Mouse (Mus musculus): ENCODE measurements around the gene Fancf. TPM values are rescaled to one million over a fixed set of nuclear protein-coding genes. Genes with fewer than 3 reads are reported as not detected.

Gene Fancf
- total and polyA plus RNA-seq, 3 experiments, result 3.7 to 6.2 (median 3.8) TPM

DNA sequence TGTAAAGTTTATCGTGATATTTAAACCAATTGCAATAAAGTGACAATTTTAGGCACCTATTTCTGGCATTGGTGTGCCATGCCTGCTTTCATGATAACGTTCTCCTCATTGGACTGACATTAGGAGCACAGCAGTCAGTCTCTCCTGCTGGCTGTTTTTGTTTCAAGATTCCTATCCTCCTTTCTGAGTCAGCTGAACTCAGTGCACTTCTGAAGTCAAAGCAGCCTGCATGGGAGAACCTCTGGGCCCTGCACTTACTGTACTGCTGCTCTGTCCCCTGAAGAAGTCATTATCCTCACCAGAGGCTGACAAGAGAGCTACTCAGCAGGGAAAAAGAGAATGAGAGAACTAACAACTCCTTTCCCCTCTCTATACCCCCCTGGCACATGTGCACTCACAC lies 32.9 kb upstream of the Fancf start:
- dilution Hi-C loops (cut with MboI; ENCODE audit: extremely low pct_ligation_motif_present, extremely low pct_unique_long_range_greater_than_20kb, low sequenced_read_pairs), result no loop called here
- Histone ChIP-seq H3K79me2 (replicated peaks; ENCODE audit: control insufficient read depth, extremely low read depth, insufficient read depth, poor library complexity, severe bottlenecking) (no peaks in the 10 kb centered on the region), H3K27ac (ENCODE audit: insufficient read depth, low read depth) (no peak overlapping the region), H3K27me3 (replicated peaks) (no peaks in the 10 kb centered on the region), H3K9me3 (replicated peaks; ENCODE audit: low read length) (peaks cover 6% of the 10 kb centered on the region), H3K4me2 (ENCODE audit: insufficient read depth, low read depth, poor library complexity, severe bottlenecking) (no peak overlapping the region), H3K36me3 (replicated peaks in 1 of 2; ENCODE audit: control insufficient read depth in 1 of 2, insufficient read depth in 1 of 2, low read length in 1 of 2) (no peaks in the 10 kb centered on the region), H3K4me3 (replicated peaks in 1 of 3; ENCODE audit: low read depth in 2 of 3, low read length in 2 of 3, poor library complexity in 1 of 3) (no peak overlapping the region), H3K4me1 (ENCODE audit: control insufficient read depth in 1 of 2, insufficient read depth in 2 of 2) (peaks cover 0 to 8% of the 10 kb centered on the region in 2 experiments; a peak in 1 of 4 replicates), H3K9ac (ENCODE audit: insufficient read depth, low read depth) (no peak overlapping the region)
- TF ChIP-seq ETS1 (conservative IDR thresholded peaks at IDR 0.05; ENCODE audit: low read depth, low read length), result no peak
- DNase-seq (ENCODE audit: extremely low read depth), result no peak
- in situ Hi-C loops (cut with MboI; ENCODE audit: low pct_ligation_motif_present, low pct_unique_long_range_greater_than_20kb, low sequenced_read_pairs), result no loop called here

DNA sequence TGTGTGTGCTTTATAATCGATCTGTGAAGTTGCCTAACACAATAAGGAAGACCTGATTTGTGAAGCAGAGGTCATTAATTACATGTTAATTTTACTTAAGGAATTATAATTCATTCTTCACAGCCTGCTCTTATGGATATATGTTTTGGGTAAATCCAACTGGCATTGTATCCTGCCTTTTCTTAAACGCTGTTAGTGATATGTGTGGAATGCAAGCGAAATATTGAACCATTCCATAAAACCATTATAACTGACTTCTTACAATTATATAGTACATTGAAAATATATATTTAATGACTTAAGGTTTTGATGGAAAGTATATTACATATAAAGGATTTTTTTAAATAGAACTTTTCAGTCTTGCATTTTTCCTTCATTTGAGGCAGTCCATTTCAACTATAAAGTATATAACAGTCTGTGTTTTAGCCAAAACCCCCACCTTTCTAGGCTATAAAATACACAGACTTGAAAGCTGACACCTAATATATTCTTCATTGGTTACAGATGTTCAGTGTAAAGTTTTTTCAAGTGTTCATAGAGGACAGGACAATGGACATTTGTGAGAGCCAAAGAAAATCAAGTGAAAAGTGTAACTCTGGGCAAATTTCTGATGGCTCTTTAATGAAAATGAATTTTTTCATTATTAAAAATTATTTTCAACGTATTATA lies 32.2 kb upstream of the Fancf start:
- dilution Hi-C loops (cut with MboI; ENCODE audit: extremely low pct_ligation_motif_present, extremely low pct_unique_long_range_greater_than_20kb, low sequenced_read_pairs) (no loop called here), in situ Hi-C loops (cut with MboI; ENCODE audit: low pct_ligation_motif_present, low pct_unique_long_range_greater_than_20kb, low sequenced_read_pairs) (no loop called here)
- Histone ChIP-seq H3K9ac (ENCODE audit: insufficient read depth, low read depth) (no peak overlapping the region), H3K4me2 (ENCODE audit: insufficient read depth, low read depth, poor library complexity, severe bottlenecking) (no peak overlapping the region), H3K27me3 (replicated peaks) (no peaks in the 10 kb centered on the region), H3K36me3 (replicated peaks in 1 of 2; ENCODE audit: control insufficient read depth in 1 of 2, insufficient read depth in 1 of 2, low read length in 1 of 2) (no peaks in the 10 kb centered on the region), H3K4me1 (ENCODE audit: control insufficient read depth in 1 of 2, insufficient read depth in 2 of 2) (peaks cover 0 to 8% of the 10 kb centered on the region in 2 experiments; a peak in 1 of 4 replicates), H3K4me3 (replicated peaks in 1 of 3; ENCODE audit: low read depth in 2 of 3, low read length in 2 of 3, poor library complexity in 1 of 3) (no peak overlapping the region), H3K27ac (ENCODE audit: insufficient read depth, low read depth) (no peak overlapping the region), H3K9me3 (replicated peaks; ENCODE audit: low read length) (peaks cover 6% of the 10 kb centered on the region), H3K79me2 (replicated peaks; ENCODE audit: control insufficient read depth, extremely low read depth, insufficient read depth, poor library complexity, severe bottlenecking) (no peaks in the 10 kb centered on the region)
- DNase-seq (ENCODE audit: extremely low read depth), result no peak
- TF ChIP-seq ZMIZ1 (IDR thresholded peaks at IDR 0.05; ENCODE audit: low read depth, low read length) (no peak), MXI1 (IDR thresholded peaks at IDR 0.05; ENCODE audit: low read depth, low read length) (no peak), HCFC1 (IDR thresholded peaks at IDR 0.05; ENCODE audit: low read depth, low read length) (no peak), ETS1 (conservative IDR thresholded peaks at IDR 0.05; ENCODE audit: low read depth, low read length) (no peak), ZNF384 (IDR thresholded peaks at IDR 0.05; ENCODE audit: low read depth, low read length) (no peak)

DNA sequence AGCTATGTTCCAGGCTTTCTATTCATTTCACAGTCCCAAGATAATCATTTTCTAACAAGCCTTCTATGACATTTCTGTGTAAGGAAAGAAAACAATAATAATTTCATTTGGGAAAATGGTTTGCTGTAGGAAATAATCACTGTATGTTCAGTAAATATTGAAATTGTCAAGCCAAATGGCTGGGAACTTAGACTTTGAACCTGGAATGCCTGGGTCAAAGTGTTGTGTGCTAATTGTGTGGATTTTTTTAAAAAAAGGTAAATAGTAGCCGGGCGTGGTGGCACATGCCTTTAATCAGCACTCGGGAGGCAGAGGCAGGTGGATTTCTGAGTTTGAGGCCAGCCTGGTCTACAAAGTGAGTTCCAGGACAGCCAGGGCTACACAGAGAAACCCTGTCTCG lies 30.9 kb upstream of the Fancf start:
- in situ Hi-C loops (cut with MboI; ENCODE audit: low pct_ligation_motif_present, low pct_unique_long_range_greater_than_20kb, low sequenced_read_pairs) (no loop called here), dilution Hi-C loops (cut with MboI; ENCODE audit: extremely low pct_ligation_motif_present, extremely low pct_unique_long_range_greater_than_20kb, low sequenced_read_pairs) (no loop called here)
- Histone ChIP-seq H3K4me3 (replicated peaks in 1 of 3; ENCODE audit: low read depth in 2 of 3, low read length in 2 of 3, poor library complexity in 1 of 3) (no peak overlapping the region), H3K4me2 (ENCODE audit: insufficient read depth, low read depth, poor library complexity, severe bottlenecking) (no peak overlapping the region), H3K27ac (ENCODE audit: insufficient read depth, low read depth) (no peak overlapping the region), H3K27me3 (replicated peaks) (no peaks in the 10 kb centered on the region), H3K4me1 (ENCODE audit: control insufficient read depth in 1 of 2, insufficient read depth in 2 of 2) (peaks cover 0 to 8% of the 10 kb centered on the region in 2 experiments; a peak in 1 of 4 replicates), H3K36me3 (replicated peaks in 1 of 2; ENCODE audit: control insufficient read depth in 1 of 2, insufficient read depth in 1 of 2, low read length in 1 of 2) (no peaks in the 10 kb centered on the region), H3K79me2 (replicated peaks; ENCODE audit: control insufficient read depth, extremely low read depth, insufficient read depth, poor library complexity, severe bottlenecking) (no peaks in the 10 kb centered on the region), H3K9me3 (replicated peaks; ENCODE audit: low read length) (peaks cover 3% of the 10 kb centered on the region), H3K9ac (ENCODE audit: insufficient read depth, low read depth) (no peak overlapping the region)
- DNase-seq (ENCODE audit: extremely low read depth), result no peak
- TF ChIP-seq RAD21 (IDR thresholded peaks at IDR 0.05; ENCODE audit: low read depth, low read length) (no peak), MYC (IDR thresholded peaks at IDR 0.05; ENCODE audit: low read depth, low read length) (no peak), HCFC1 (IDR thresholded peaks at IDR 0.05; ENCODE audit: low read depth, low read length) (no peak), NELFE (IDR thresholded peaks at IDR 0.05; ENCODE audit: low read depth, low read length) (no peak), RCOR1 (conservative IDR thresholded peaks at IDR 0.05; ENCODE audit: low read depth, low read length) (no peak), MAX (IDR thresholded peaks at IDR 0.05; ENCODE audit: low read length) (no peak), MXI1 (IDR thresholded peaks at IDR 0.05; ENCODE audit: low read depth, low read length) (no peak), NRF1 (IDR thresholded peaks at IDR 0.05; ENCODE audit: low read depth, low read length) (no peak), POLR2AphosphoS2 (IDR thresholded peaks at IDR 0.05; ENCODE audit: low read depth, low read length) (no peak), USF1 (IDR thresholded peaks at IDR 0.05; ENCODE audit: low read depth, low read length) (no peak), JUND (conservative IDR thresholded peaks at IDR 0.05; ENCODE audit: low read depth, low read length) (no peak), UBTF (IDR thresholded peaks at IDR 0.05; ENCODE audit: low read depth, low read length) (no peak), MEF2A (IDR thresholded peaks at IDR 0.05; ENCODE audit: borderline replicate concordance, low read depth, low read length) (no peak), JUN (IDR thresholded peaks at IDR 0.05; ENCODE audit: insufficient read depth, low read depth, low read length) (no peak), E2F4 (IDR thresholded peaks at IDR 0.05; ENCODE audit: insufficient replicate concordance, low read depth, low read length) (no peak), EP300 (IDR thresholded peaks at IDR 0.05; ENCODE audit: low read length) (no peak), GABPA (IDR thresholded peaks at IDR 0.05; ENCODE audit: insufficient replicate concordance, low read depth, low read length) (no peak), PAX5 (IDR thresholded peaks at IDR 0.05; ENCODE audit: low read length) (no peak)

Measured in CH12.LX (cell line).